Mouse (Mus musculus) retina, adult 2 months (tissue): ENCODE data around the gene Atp2b2.

Experiments used
- DNase-seq: peaks from one replicate; pipeline ENCODE4 v3.0.0-alpha.2; 2012; ENCODE audit warnings: low read depth, low spot score

The Atp2b2 gene

GRCm38 (mm10) chr6:114012834-114013233, 29.6 kb downstream of the Atp2b2 start:
- no peak for DNase-seq

GRCm38 (mm10) chr6:114011976-114012375, 30.4 kb downstream of the Atp2b2 start:
- no peak for DNase-seq

GRCm38 (mm10) chr6:114003796-114004195, 38.6 kb downstream of the Atp2b2 start:
- DNase-seq: no peak

GRCm38 (mm10) chr6:114000928-114001327, 41.5 kb downstream of the Atp2b2 start:
- DNase-seq: no peak

GRCm38 (mm10) chr6:114000304-114000703, 42.1 kb downstream of the Atp2b2 start:
- no peak for DNase-seq

GRCm38 (mm10) chr6:113998413-113998812, 44.0 kb downstream of the Atp2b2 start:
- no peak for DNase-seq

- DNase-seq: no peak
Measured at GRCm38 (mm10) chr6:113994176-113994575, 48.2 kb downstream of the Atp2b2 start.

GRCm38 (mm10) chr6:113992101-113992500, 50.3 kb downstream of the Atp2b2 start:
- no peak for DNase-seq

GRCm38 (mm10) chr6:113991482-113991881, 50.9 kb downstream of the Atp2b2 start:
- no peak for DNase-seq

- no peak for DNase-seq
Measured at GRCm38 (mm10) chr6:113990044-113990443, 52.4 kb downstream of the Atp2b2 start.

- no peak for DNase-seq
Measured at GRCm38 (mm10) chr6:113988521-113988920, 53.9 kb downstream of the Atp2b2 start.

- no peak for DNase-seq
Measured at GRCm38 (mm10) chr6:113986671-113987070, 55.7 kb downstream of the Atp2b2 start.

- no peak for DNase-seq
Measured at GRCm38 (mm10) chr6:113978673-113979072, 63.7 kb downstream of the Atp2b2 start.

- no peak for DNase-seq
Measured at GRCm38 (mm10) chr6:113978091-113978650, 64.2 kb downstream of the Atp2b2 start.

- no peak for DNase-seq
Measured at GRCm38 (mm10) chr6:113970900-113971299, 71.5 kb downstream of the Atp2b2 start.

GRCm38 (mm10) chr6:113970464-113970863, 71.9 kb downstream of the Atp2b2 start:
- DNase-seq: no peak

GRCm38 (mm10) chr6:113969751-113970150, 72.7 kb downstream of the Atp2b2 start:
- DNase-seq: no peak

- no peak for DNase-seq
Measured at GRCm38 (mm10) chr6:113962811-113963210, 79.6 kb downstream of the Atp2b2 start.

GRCm38 (mm10) chr6:113961658-113962057, 80.8 kb downstream of the Atp2b2 start:
- DNase-seq: no peak

GRCm38 (mm10) chr6:113959336-113959735, 83.1 kb downstream of the Atp2b2 start:
- no peak for DNase-seq

GRCm38 (mm10) chr6:113958714-113959113, 83.7 kb downstream of the Atp2b2 start:
- no peak for DNase-seq

GRCm38 (mm10) chr6:113958003-113958402, 84.4 kb downstream of the Atp2b2 start:
- DNase-seq: no peak

GRCm38 (mm10) chr6:113957232-113957940, 85.0 kb downstream of the Atp2b2 start:
- DNase-seq: no peak
